Mouse (Mus musculus): Measurements from ENCODE around the gene Tcp10b.
"Not testable (repeated sequence)": the region's sequence is repeated elsewhere in the genome, so short reads cannot be mapped to it uniquely, and the experiment has no call there.

GRCm38 (mm10) chr17:13091510-13091909 lies 30.6 kb downstream of the Tcp10b start:
- TF ChIP-seq POLR2A (IDR thresholded peaks at IDR 0.05; ENCODE audit: insufficient read length, low read depth); USF1 (IDR thresholded peaks at IDR 0.05; ENCODE audit: low read depth); MAX (IDR thresholded peaks at IDR 0.05; ENCODE audit: low read depth); MYOG (IDR thresholded peaks at IDR 0.05; ENCODE audit: control insufficient read depth in 1 of 3, insufficient read depth in 1 of 3, insufficient read length in 2 of 3, low read depth in 2 of 3); TCF12 (IDR thresholded peaks at IDR 0.05; ENCODE audit: insufficient read depth, poor library complexity, severe bottlenecking); MYOD1 (IDR thresholded peaks at IDR 0.05; ENCODE audit: control insufficient read depth in 1 of 3, insufficient read length in 2 of 3, low read depth in 2 of 3); SRF (IDR thresholded peaks at IDR 0.05; ENCODE audit: control insufficient read depth, insufficient read length, low read depth); REST (IDR thresholded peaks at IDR 0.05; ENCODE audit: insufficient read depth, insufficient read length); E2F4 (IDR thresholded peaks at IDR 0.05; ENCODE audit: insufficient read depth); POLR2AphosphoS2 (IDR thresholded peaks at IDR 0.05; ENCODE audit: insufficient read length, low read depth); CEBPB (IDR thresholded peaks at IDR 0.05; ENCODE audit: insufficient read depth, poor library complexity, severe bottlenecking): not testable (repeated sequence)

Measured in myocyte (in vitro differentiated cells).